Mouse (Mus musculus) adrenal gland, postnatal 25 days (tissue): ENCODE measurements at regions not wholly inside any gene's neighbourhood (a gene's known extent, or its start where the extent isn't known, plus 50 kb on each side); places are given as distances from the start of the nearest gene placed in this dataset.
"Not testable (repeated sequence)": the region's sequence is repeated elsewhere in the genome, so short reads cannot be mapped to it uniquely, and the experiment has no call there.

ENCODE experiments used
- DNase-seq: peaks from one replicate; pipeline ENCODE4 v3.0.0; 2021; ENCODE audit warnings: mixed read lengths

- no peak for DNase-seq
Observed at GRCm38 (mm10) chr6:37748296-37748980, 122.2 kb upstream of the Trim24 start.

- no peak for DNase-seq
Observed at GRCm38 (mm10) chr6:37749016-37749415, 121.6 kb upstream of the Trim24 start.

- no peak for DNase-seq
Observed at GRCm38 (mm10) chr6:37750271-37750670, 120.3 kb upstream of the Trim24 start.

- no peak for DNase-seq
Observed at GRCm38 (mm10) chr6:37751701-37752100, 118.9 kb upstream of the Trim24 start.

- DNase-seq = not testable (repeated sequence)
Observed at GRCm38 (mm10) chr6:37761003-37761402, 109.6 kb upstream of the Trim24 start.

GRCm38 (mm10) chr6:37763036-37763435 is 107.6 kb upstream of the Trim24 start:
- DNase-seq = no peak

GRCm38 (mm10) chr6:37767690-37768089 is 102.9 kb upstream of the Trim24 start:
- no peak for DNase-seq

- no peak for DNase-seq
Observed at GRCm38 (mm10) chr6:37773294-37773693, 97.3 kb upstream of the Trim24 start.

- DNase-seq = no peak
Observed at GRCm38 (mm10) chr6:37775151-37775550, 95.5 kb upstream of the Trim24 start.

- DNase-seq = no peak
Observed at GRCm38 (mm10) chr6:37779893-37780292, 90.7 kb upstream of the Trim24 start.

- DNase-seq = no peak
Observed at GRCm38 (mm10) chr6:37781894-37782293, 88.7 kb upstream of the Trim24 start.

GRCm38 (mm10) chr6:37785280-37785679 is 85.3 kb upstream of the Trim24 start:
- DNase-seq = not testable (repeated sequence)

GRCm38 (mm10) chr6:37785741-37786140 is 84.9 kb upstream of the Trim24 start:
- DNase-seq = no peak

GRCm38 (mm10) chr6:37787858-37788257 is 82.8 kb upstream of the Trim24 start:
- not testable (repeated sequence) for DNase-seq

- DNase-seq = no peak
Observed at GRCm38 (mm10) chr6:37790878-37791277, 79.7 kb upstream of the Trim24 start.

- peak; percentile 3 for DNase-seq
Observed at GRCm38 (mm10) chr6:37794211-37794610, 76.4 kb upstream of the Trim24 start.

- no peak for DNase-seq
Observed at GRCm38 (mm10) chr6:37795001-37795400, 75.6 kb upstream of the Trim24 start.

GRCm38 (mm10) chr6:37803231-37803630 is 67.4 kb upstream of the Trim24 start:
- DNase-seq = no peak

- not testable (repeated sequence) for DNase-seq
Observed at GRCm38 (mm10) chr6:37805896-37806295, 64.7 kb upstream of the Trim24 start.

- DNase-seq = not testable (repeated sequence)
Observed at GRCm38 (mm10) chr6:37806529-37807191, 64.0 kb upstream of the Trim24 start.

- DNase-seq = not testable (repeated sequence)
Observed at GRCm38 (mm10) chr6:37815218-37815617, 55.4 kb upstream of the Trim24 start.
